In the genomic region with DNA sequence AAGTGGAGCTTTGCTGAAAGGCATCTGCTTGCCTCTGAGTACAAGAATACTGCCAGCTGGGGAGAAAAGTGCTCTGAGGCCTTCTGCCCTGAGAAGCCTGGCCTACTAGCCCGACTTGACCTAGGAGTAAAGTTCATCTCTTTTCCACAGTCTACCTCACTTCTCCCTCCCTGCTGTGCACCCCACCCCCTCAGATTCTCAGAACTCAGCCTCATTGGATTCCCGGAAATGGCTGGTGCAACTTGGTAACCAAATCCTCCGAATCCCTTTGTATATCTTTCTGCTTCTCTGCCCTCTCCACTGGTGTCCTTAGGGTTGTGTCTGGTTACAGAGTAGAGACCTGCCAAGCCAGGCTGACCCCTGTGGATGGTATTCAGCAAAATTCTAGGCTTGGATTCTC, we compare ENCODE assay signal across 18 mouse cellular contexts. TPM values are rescaled to one million over a fixed set of nuclear protein-coding genes. Genes with fewer than 3 reads are reported as not detected.
DNase-seq lines count a peak whose midpoint lies in the region; ATAC-seq and TF ChIP-seq lines count a peak whose summit lies in the region.
"Had no signal": no experiment of that assay in that cellular context is flagged by ENCODE, and none has a peak within 500 bp of the region (broad histone marks: within the 10 kb centered on the region; RNA-seq: fewer than 3 reads in every experiment).

No protein-coding gene starts in this region.

- DNase-seq in hindbrain, embryonic 10.5 days (ENCODE audit: low spot score) = no peak
- no peak for DNase-seq in hindbrain, postnatal 0 days (ENCODE audit: low spot score)
- DNase-seq in c-Kit-negative CD71-positive TER-119-positive erythroid progenitor cells, embryonic 14.5 days (ENCODE audit: low read depth, low spot score) = peak; percentile 95
- peak; percentile 29 for DNase-seq in kidney, adult 9 months
- peak; percentile 82 to 96 (median 86) for DNase-seq in liver, embryonic 14.5 days (ENCODE audit: low read depth in 3 of 3, low spot score in 3 of 3)
- DNase-seq in forebrain, embryonic 11.5 days (ENCODE audit: low spot score) = no peak
- DNase-seq in thymus, adult 2 months = no peak
- DNase-seq in lung, postnatal 4 days = no peak
- DNase-seq: lung, postnatal 10 days; thymus, postnatal 14 days had no signal

- no peak for TF ChIP-seq POLR2A in thymus, adult 2 months (IDR thresholded peaks at IDR 0.05; ENCODE audit: control insufficient read depth, extremely low read depth, insufficient read depth, low read length, poor library complexity)

- no peak overlapping the region for H3K9ac ChIP-seq in hindbrain, postnatal 0 days (replicated peaks; ENCODE audit: low read length)
- peak overlapping the region; percentile 72 for H3K9ac ChIP-seq in liver, embryonic 14.5 days (replicated peaks)
- H3K9ac ChIP-seq in forebrain, embryonic 11.5 days (ENCODE audit: low read length) = no peak overlapping the region

- H3K9me3 ChIP-seq in hindbrain, embryonic 10.5 days = no peaks in the 10 kb centered on the region
- no peaks in the 10 kb centered on the region for H3K9me3 ChIP-seq in hindbrain, postnatal 0 days (ENCODE audit: low read length)
- no peaks in the 10 kb centered on the region for H3K9me3 ChIP-seq in liver, embryonic 14.5 days (ENCODE audit: control insufficient read depth, low read length)
- H3K9me3 ChIP-seq in forebrain, embryonic 11.5 days (ENCODE audit: control insufficient read depth, low read length) = no peaks in the 10 kb centered on the region

- H3K4me3 ChIP-seq in hindbrain, embryonic 10.5 days = no peak overlapping the region
- H3K4me3 ChIP-seq in hindbrain, postnatal 0 days (ENCODE audit: low read length) = no peak overlapping the region
- H3K4me3 ChIP-seq in liver, embryonic 14.5 days (ENCODE audit: insufficient read depth in 1 of 2, low read depth in 2 of 2, low read length in 2 of 2) = no peak overlapping the region
- no peak overlapping the region for H3K4me3 ChIP-seq in forebrain, embryonic 11.5 days (ENCODE audit: low read depth, low read length)
- H3K4me3 ChIP-seq in thymus, adult 2 months (ENCODE audit: control insufficient read depth, insufficient read depth, low read length) = no peak overlapping the region

- ATAC-seq in hindbrain, postnatal 0 days = no peak
- ATAC-seq in liver, embryonic 14.5 days (ENCODE audit: insufficient read depth) = peak; percentile 62
- no peak for ATAC-seq in forebrain, embryonic 11.5 days (replicated peaks; ENCODE audit: low FRiP score)
- ATAC-seq: activated CD4-positive, CD25-positive, alpha-beta regulatory T cell, adult 4 months; midbrain, embryonic 16.5 days had no signal

- H3K4me2 ChIP-seq in hindbrain, postnatal 0 days (ENCODE audit: low read depth, low read length) = no peak overlapping the region
- H3K4me2 ChIP-seq in liver, embryonic 14.5 days (ENCODE audit: low read depth) = peak overlapping the region; percentile 65
- no peak overlapping the region for H3K4me2 ChIP-seq in forebrain, embryonic 11.5 days (ENCODE audit: low read depth, low read length, severe bottlenecking)

- H3K27me3 ChIP-seq in hindbrain, embryonic 10.5 days (ENCODE audit: insufficient read depth, poor library complexity, severe bottlenecking) = no peaks in the 10 kb centered on the region
- no peaks in the 10 kb centered on the region for H3K27me3 ChIP-seq in hindbrain, postnatal 0 days (ENCODE audit: insufficient read depth, low read length)
- H3K27me3 ChIP-seq in liver, embryonic 14.5 days (ENCODE audit: control insufficient read depth, insufficient read depth, low read length) = no peaks in the 10 kb centered on the region
- no peaks in the 10 kb centered on the region for H3K27me3 ChIP-seq in forebrain, embryonic 11.5 days (ENCODE audit: control insufficient read depth, insufficient read depth, low read length)
- H3K27me3 ChIP-seq in thymus, adult 2 months (ENCODE audit: control insufficient read depth, insufficient read depth, low read length) = no peaks in the 10 kb centered on the region

- TF ChIP-seq CTCF in hindbrain, postnatal 0 days (IDR thresholded peaks at IDR 0.05; ENCODE audit: low read depth) = no peak
- TF ChIP-seq CTCF in liver, embryonic 14.5 days (IDR thresholded peaks at IDR 0.05; ENCODE audit: low read depth) = no peak
- TF ChIP-seq CTCF in thymus, adult 2 months (IDR thresholded peaks at IDR 0.05; ENCODE audit: borderline replicate concordance, control insufficient read depth, extremely low read depth, insufficient read depth, low read length, poor library complexity) = no peak

- H3K27ac ChIP-seq in hindbrain, embryonic 10.5 days = peak overlapping the region; percentile 70
- H3K27ac ChIP-seq in hindbrain, postnatal 0 days = no peak overlapping the region
- peak overlapping the region; percentile 97 for H3K27ac ChIP-seq in liver, embryonic 14.5 days
- no peak overlapping the region for H3K27ac ChIP-seq in forebrain, embryonic 11.5 days (ENCODE audit: low read depth, low read length)
- H3K27ac ChIP-seq in thymus, adult 2 months (ENCODE audit: control insufficient read depth, insufficient read depth, low read length) = no peak overlapping the region

- peak; percentile 73 for TF ChIP-seq EP300 in liver, embryonic 14.5 days (IDR thresholded peaks at IDR 0.05; ENCODE audit: low read depth)

- no peaks in the 10 kb centered on the region for H3K36me3 ChIP-seq in hindbrain, embryonic 10.5 days
- H3K36me3 ChIP-seq in hindbrain, postnatal 0 days (ENCODE audit: insufficient read depth, low read length) = no peaks in the 10 kb centered on the region
- no peaks in the 10 kb centered on the region for H3K36me3 ChIP-seq in liver, embryonic 14.5 days (replicated peaks; ENCODE audit: control insufficient read depth, insufficient read depth, low read depth)
- no peaks in the 10 kb centered on the region for H3K36me3 ChIP-seq in forebrain, embryonic 11.5 days (ENCODE audit: control insufficient read depth, insufficient read depth, low read length)
- H3K36me3 ChIP-seq in thymus, adult 2 months (ENCODE audit: control insufficient read depth, insufficient read depth, low read length) = no peaks in the 10 kb centered on the region

- 43% methylated on average over 3 of the region's 3 CpGs for WGBS in hindbrain, embryonic 10.5 days
- WGBS in hindbrain, postnatal 0 days = 56% methylated on average over 3 of the region's 3 CpGs
- WGBS in liver, embryonic 14.5 days (ENCODE audit: insufficient replicate concordance) = 12% methylated on average over 3 of the region's 3 CpGs
- WGBS in forebrain, embryonic 11.5 days = 64% methylated on average over 3 of the region's 3 CpGs
- WGBS in thymus, adult 2 months = 70% methylated on average over 3 of the region's 3 CpGs

- H3K4me1 ChIP-seq in hindbrain, embryonic 10.5 days (replicated peaks) = peaks cover 27% of the 10 kb centered on the region
- H3K4me1 ChIP-seq in hindbrain, postnatal 0 days (ENCODE audit: insufficient read depth, low read length) = no peaks in the 10 kb centered on the region
- peaks cover 66 to 67% of the 10 kb centered on the region in 2 experiments for H3K4me1 ChIP-seq in liver, embryonic 14.5 days (replicated peaks; ENCODE audit: control insufficient read depth in 2 of 2, insufficient read depth in 2 of 2, low read length in 1 of 2)
- no peaks in the 10 kb centered on the region for H3K4me1 ChIP-seq in forebrain, embryonic 11.5 days (replicated peaks; ENCODE audit: control insufficient read depth, insufficient read depth, low read length)
- no peaks in the 10 kb centered on the region for H3K4me1 ChIP-seq in thymus, adult 2 months (replicated peaks; ENCODE audit: control insufficient read depth, insufficient read depth, low read length)

RNA-seq across cellular contexts. Expression of a gene that starts 20.8 kb away (rescaled TPM):
- polyA plus RNA-seq in hindbrain, embryonic 10.5 days (2016; fragmentation: Nextera tagmentation; extraction: Ambion mirVana) = not detected in 2 replicates
- not detected in 2 replicates for total RNA-seq in hindbrain, postnatal 0 days (2014; rRNA removed)
- polyA plus RNA-seq in hindbrain, postnatal 0 days (2015; fragmentation: Nextera tagmentation; extraction: Ambion mirVana) = not detected in 2 replicates
- not detected in 2 replicates for polyA plus RNA-seq in liver, embryonic 14.5 days (2012; rRNA removed)
- not detected in 2 replicates for polyA plus RNA-seq in liver, embryonic 14.5 days (2014; fragmentation: Nextera tagmentation; extraction: Ambion mirVana)
- polyA plus RNA-seq in forebrain, embryonic 11.5 days (2014; fragmentation: Nextera tagmentation; extraction: Ambion mirVana) = not detected in 2 replicates
- 1.4 TPM in 1 of 2 replicates, not detected in the other for polyA plus RNA-seq in thymus, adult 2 months (2012; rRNA removed)
- total RNA-seq: common myeloid progenitor, adult 5-6 weeks; gastrocnemius, postnatal 4 days; left cerebral cortex, postnatal 36 days had no signal
- polyA plus RNA-seq: activated CD4-positive, CD25-positive, alpha-beta regulatory T cell, adult 4 months; brain, embryonic 14.5 days; hindbrain, embryonic 11.5 days; midbrain, embryonic 16.5 days; neural tube, embryonic 14.5 days had no signal

Comparison
In these comparisons a context has a peak if more than half of its experiments do, and no peak if none do; other contexts are left out.
1. H3K27ac ChIP-seq: peak in hindbrain, embryonic 10.5 days (single experiment) and liver, embryonic 14.5 days (single experiment); none in hindbrain, postnatal 0 days (single experiment), forebrain, embryonic 11.5 days (single experiment) and thymus, adult 2 months (single experiment).
2. DNase-seq: peak in c-Kit-negative CD71-positive TER-119-positive erythroid progenitor cells, embryonic 14.5 days (single experiment), kidney, adult 9 months (single experiment) and liver, embryonic 14.5 days (3 of 3); none in hindbrain, embryonic 10.5 days (single experiment), hindbrain, postnatal 0 days (single experiment), forebrain, embryonic 11.5 days (single experiment), thymus, adult 2 months (single experiment) and lung, postnatal 4 days (0 of 2).